Mouse (Mus musculus): Measurements from ENCODE around the gene Cdh5.
A peak's percentile ranks its signal among the peaks of the same experiment; 100 is the strongest.

The Cdh5 gene

DNA sequence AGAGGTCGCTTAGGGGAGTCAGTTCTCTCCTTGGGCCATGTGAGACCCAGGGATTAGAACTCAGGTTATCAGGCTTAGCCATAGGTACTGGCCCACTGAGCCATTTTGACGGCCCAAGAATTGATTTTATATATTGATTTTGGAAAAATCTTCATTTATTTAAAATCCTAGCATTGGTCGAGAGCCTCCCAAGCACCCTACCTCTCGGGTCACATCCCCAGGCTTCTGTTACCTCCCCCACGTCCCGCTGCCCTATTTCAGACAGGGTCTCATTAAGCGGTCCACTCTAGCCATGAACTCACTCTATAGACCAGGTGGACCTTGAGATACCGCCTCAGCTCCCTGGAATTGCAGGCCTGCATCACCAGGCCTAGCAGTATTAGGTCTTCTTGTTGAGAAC is 33.1 kb downstream of the Cdh5 start:
- DNase-seq (ENCODE audit: low spot score in 2 of 2) = no peak

GRCm38 (mm10) chr8:104136277-104136676 is 34.9 kb downstream of the Cdh5 start:
- DNase-seq (ENCODE audit: low spot score in 2 of 2) = no peak

- no peak for DNase-seq (ENCODE audit: low spot score in 2 of 2)
Observed at GRCm38 (mm10) chr8:104137636-104138035, 36.2 kb downstream of the Cdh5 start.

DNA sequence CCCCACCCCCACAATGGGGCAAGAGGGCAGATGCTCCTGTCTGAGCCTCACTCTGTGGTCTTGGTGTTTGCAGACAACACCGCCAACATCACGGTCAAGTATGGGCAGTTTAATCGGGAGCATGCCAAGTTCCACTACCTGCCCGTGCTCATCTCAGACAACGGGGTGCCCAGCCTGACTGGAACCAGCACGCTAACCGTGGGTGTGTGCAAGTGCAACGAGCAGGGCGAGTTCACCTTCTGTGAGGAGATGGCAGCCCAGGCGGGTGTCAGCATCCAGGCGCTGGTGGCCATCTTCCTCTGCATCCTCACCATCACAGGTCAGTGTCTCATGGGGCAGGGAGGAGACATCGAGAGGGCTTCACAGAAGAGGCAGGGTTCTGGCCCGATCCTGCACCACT is 39.2 kb downstream of the Cdh5 start:
- DNase-seq (ENCODE audit: low spot score in 2 of 2) = no peak

- DNase-seq (ENCODE audit: low spot score in 2 of 2) = no peak
Observed at GRCm38 (mm10) chr8:104142415-104142814, 41.0 kb downstream of the Cdh5 start.

- DNase-seq (ENCODE audit: low spot score in 2 of 2) = no peak
Observed at GRCm38 (mm10) chr8:104143379-104143778, 42.0 kb downstream of the Cdh5 start.

DNA sequence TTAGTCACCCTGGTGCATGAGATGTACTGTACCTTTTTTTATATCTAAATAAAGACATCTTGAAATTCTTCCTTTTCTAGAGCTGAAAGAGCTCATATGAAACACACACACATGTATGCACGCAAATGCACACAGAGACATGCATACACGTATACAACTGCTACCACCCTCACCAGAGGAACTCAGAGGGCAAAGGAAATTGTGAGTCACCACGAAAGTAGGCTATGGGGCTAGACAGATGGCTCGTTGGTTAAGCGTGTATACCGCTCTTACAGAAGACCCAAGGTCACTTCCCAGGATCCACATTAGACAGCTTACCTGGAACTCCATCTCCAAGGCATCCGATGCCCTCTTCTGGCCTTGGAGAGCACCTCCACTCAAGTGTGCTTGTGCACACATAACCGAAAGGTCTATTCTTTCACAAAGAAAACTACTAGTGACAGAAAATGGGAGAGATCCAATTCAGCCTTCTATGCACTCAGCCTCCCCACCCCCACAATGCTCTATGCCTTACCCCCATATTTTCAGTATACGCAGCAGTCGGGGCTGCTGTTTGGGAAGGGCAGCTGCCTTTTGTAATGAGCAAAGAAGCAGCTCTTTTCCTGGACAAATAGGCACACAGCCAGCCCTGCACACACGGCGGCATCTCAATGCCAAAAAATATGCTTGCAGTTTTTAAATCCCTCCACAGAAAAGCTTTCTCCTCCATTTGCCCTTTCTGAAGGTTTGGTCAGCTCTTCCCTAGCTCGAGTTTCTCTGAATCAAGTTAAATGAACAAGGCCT is 43.2 kb downstream of the Cdh5 start:
- no peak for DNase-seq (ENCODE audit: low spot score in 2 of 2)

DNA sequence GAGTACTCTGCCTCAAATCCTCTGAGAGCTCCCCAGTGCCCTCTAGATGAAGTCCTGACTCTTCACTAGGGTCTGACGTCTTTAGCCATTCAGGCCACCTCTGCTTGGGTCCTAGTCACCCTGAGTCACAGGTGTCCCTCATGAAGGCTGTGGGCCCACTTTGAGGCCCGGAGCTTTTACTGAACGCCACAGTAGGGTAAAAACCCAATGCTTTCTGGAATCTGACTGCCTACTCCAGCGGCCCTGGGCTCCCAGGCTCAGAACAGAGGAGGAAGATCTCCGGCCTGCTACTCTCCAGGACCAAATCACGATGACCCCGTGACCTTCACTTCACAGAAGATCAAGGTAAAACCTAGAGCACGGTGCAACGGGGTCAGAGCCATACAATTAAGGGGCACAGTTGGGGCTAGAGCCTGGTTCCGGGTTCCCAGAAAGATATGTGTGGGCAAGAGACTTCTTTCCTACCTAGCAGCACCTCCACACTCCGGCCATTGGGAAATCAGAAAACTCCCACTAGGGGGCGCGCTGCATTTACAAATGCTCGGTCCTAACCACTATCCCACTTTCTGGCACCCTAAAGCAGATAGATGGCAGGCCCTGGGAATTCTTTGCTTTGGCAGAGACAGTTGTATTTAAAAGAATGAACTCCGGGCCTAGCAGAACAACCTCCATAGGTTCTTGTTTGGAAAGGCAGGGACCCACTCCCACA is 44.7 kb downstream of the Cdh5 start:
- peak; percentile 42 to 81 for DNase-seq (ENCODE audit: low spot score in 2 of 2)

GRCm38 (mm10) chr8:104146717-104147494 is 45.5 kb downstream of the Cdh5 start:
- DNase-seq (ENCODE audit: low spot score in 2 of 2) = no peak

- no peak for DNase-seq (ENCODE audit: low spot score in 2 of 2)
Observed at GRCm38 (mm10) chr8:104147947-104148346, 46.5 kb downstream of the Cdh5 start.

- DNase-seq (ENCODE audit: low spot score in 2 of 2) = no peak
Observed at GRCm38 (mm10) chr8:104160731-104161130, 59.3 kb downstream of the Cdh5 start.

- DNase-seq (ENCODE audit: low spot score in 2 of 2) = no peak
Observed at GRCm38 (mm10) chr8:104169461-104169860, 68.0 kb downstream of the Cdh5 start.

DNA sequence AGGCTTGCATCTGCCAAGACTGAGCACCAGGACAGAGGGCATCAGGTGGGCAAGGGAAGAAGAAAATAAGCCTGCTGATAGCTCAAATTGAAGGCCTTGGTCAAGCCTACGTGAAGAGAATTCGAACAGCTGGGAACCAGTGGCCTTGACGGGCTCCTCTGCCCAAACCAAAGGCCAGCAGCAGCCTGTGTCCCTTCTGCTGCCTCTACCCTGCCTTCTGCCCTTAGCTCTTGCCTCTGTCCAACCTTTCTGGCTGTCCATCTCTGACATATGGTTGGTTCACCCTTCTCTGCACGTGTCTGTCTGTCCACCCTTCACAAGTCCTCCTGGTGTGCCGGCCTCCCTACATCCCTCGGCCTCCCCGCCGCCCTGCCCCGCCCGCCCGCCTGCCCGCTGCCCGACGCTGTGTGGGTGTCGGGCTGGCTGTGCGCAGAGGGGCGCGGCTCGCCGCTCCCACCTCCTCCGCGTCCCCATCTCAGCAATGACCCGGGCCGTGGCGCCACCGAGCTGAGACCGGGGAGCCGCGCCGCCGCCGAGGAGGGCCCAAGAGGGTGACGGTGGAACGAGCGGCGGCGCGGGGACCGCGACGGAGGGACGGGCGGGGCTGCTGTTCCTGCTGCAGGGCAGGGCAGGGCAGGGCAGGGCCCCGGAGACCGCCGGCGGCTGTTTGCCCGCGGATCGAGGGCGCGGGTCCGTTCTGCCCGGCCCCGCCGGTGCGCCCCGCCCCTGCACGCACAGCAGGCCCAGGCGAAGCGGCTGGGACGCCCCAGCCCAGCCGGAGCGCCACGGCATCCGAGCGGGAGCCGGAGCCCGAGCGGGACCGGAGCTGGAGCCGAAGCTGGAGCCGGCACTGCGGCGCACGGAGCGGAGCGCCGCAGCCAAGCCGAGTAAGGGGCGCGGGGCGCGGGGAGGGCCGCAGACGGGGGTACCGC is 69.0 kb downstream of the Cdh5 start, which contains the start of gene Bean1:
Gene Bean1, plus strand, starts transcription at position 325 of the 932 bp plus-strand sequence.
- peak in 1 of 2 experiments; percentile 15 for DNase-seq (ENCODE audit: low spot score in 2 of 2)

DNA sequence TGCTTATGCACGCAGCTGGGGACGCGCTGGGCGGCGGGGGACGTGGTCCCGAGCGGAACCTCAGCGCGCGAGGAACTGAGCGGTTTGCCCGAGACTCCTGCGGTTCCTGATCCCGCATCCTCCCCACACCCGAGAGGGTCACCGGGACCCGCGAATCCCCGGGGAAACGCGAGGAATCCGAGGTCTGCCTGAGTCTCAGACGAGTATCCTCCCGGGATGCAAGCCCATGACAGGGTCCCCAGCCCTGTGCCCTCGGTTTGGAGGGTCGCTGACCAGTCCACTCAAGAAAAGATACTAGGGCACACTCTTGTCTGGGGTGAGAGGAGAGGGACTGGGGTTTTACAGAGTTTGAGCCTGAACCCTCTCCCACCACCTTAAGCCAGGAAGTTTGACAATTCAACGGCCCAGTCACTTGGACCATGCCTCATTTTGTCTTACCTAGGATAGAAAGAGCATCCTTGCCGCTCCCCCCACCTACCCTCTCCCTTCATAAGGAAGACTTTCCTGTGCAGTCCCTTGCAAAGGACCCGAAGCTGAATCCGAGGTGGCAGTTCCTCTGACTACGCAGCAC is 69.7 kb downstream of the Cdh5 start:
- no peak for DNase-seq (ENCODE audit: low spot score in 2 of 2)

DNA sequence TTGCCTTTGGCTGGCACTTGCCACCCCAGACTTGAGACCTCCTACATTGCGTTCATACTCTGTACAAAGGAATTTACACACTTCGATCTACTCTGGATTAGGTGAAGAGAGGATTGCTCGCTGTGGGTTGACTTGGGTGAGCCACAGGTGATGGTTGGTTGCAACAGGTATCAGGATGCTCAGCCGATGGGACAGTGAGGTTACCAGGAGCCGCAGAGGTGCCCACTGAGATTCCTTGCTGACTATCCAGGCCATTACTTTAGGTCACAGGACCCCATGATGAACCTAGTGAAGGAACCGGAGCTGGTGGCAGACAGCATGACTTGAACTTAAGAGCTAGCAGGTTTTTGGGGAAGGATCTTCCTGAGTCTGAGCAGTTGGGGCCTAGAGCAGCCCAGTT is 71.0 kb downstream of the Cdh5 start:
- no peak for DNase-seq (ENCODE audit: low spot score in 2 of 2)

- no peak for DNase-seq (ENCODE audit: low spot score in 2 of 2)
Observed at GRCm38 (mm10) chr8:104175848-104176527, 74.6 kb downstream of the Cdh5 start.

DNA sequence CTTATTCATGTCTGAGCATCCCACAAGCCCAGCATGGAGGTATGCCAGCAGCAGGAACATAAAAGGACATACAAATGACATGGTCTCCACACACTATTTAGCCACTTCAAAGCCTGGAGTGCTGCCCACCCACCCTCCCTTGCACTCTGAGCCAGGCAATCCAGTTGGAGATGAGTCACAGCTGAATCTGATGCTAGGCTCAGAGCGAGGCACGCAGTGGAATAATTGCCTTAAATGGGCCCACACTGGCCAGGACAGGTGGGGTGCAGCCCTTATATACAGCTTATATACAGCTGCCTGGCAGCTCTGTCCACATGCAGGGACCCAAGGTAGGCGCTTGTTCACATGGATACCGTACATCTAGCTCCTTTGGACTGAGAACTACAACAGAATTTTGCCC is 75.6 kb downstream of the Cdh5 start:
- DNase-seq (ENCODE audit: low spot score in 2 of 2) = no peak

- DNase-seq (ENCODE audit: low spot score in 2 of 2) = no peak
Observed at GRCm38 (mm10) chr8:104184905-104185304, 83.5 kb downstream of the Cdh5 start.

DNA sequence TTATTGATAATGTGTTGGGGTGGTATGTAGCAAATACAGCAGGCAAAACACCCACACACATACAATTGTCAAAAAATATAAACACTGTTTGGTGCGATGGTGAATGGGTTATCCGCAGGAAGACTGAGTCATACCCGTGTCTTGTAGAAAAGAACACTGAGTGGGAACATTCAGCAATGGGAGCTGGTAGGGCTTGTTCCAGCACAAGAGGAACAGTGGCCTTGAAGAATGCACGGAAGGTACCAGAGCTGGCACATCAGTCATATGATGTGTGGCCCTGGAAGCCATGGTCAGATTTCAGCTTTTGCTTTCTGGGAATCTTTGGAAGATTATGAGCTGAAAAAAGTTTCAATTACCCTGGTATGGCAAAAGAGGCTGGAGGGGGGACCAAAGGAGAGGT is 85.4 kb downstream of the Cdh5 start:
- no peak for DNase-seq (ENCODE audit: low spot score in 2 of 2)

DNA sequence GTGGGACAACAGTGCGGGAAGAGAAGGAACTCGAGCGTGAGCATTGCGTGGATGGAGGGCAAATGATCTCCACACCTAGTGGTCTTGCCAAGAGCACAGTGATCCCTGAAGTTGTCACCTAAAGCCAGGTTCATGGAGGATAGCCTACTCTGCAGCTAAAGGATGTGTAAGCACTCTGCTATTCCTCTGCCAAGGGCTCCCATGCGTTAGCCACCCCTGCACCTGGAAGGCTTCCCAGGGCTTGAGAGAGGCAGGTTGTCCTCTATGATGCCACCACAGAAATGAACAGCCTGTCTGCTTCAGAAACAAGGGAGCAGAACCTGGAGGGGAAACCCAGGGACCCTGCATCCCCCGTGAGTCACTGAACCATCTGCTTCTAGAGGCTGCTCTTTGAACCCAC is 86.2 kb downstream of the Cdh5 start:
- no peak for DNase-seq (ENCODE audit: low spot score in 2 of 2)

All from thymus, postnatal 10 days (tissue).